Mouse (Mus musculus) G1E (cell line): ENCODE measurements at regions not wholly inside any gene's neighbourhood (a gene's known extent, or its start where the extent isn't known, plus 50 kb on each side); places are given as distances from the start of the nearest gene placed in this dataset.

Experiments used
- CTCF ChIP-seq: IDR thresholded peaks from 2 replicates; pipeline ENCODE4 v1.5.1; 2012; ENCODE audit warnings: low read depth, low read length, inconsistent platforms, mixed read lengths
- GATA1 ChIP-seq: IDR thresholded peaks from 2 replicates; pipeline ENCODE4 v1.6.1; 2012; ENCODE audit warnings: borderline replicate concordance, low read length, inconsistent platforms, mixed read lengths
- POLR2AphosphoS5 ChIP-seq: IDR thresholded peaks from 2 replicates; pipeline ENCODE4 v1.6.1; 2012; ENCODE audit warnings: low read depth, low read length, inconsistent platforms; ENCODE audit not compliant: insufficient replicate concordance
- TAL1 ChIP-seq: conservative IDR thresholded peaks from 2 replicates; pipeline ENCODE4 v1.6.1; 2012; ENCODE audit warnings: low read depth, low read length, inconsistent platforms, mixed read lengths

DNA sequence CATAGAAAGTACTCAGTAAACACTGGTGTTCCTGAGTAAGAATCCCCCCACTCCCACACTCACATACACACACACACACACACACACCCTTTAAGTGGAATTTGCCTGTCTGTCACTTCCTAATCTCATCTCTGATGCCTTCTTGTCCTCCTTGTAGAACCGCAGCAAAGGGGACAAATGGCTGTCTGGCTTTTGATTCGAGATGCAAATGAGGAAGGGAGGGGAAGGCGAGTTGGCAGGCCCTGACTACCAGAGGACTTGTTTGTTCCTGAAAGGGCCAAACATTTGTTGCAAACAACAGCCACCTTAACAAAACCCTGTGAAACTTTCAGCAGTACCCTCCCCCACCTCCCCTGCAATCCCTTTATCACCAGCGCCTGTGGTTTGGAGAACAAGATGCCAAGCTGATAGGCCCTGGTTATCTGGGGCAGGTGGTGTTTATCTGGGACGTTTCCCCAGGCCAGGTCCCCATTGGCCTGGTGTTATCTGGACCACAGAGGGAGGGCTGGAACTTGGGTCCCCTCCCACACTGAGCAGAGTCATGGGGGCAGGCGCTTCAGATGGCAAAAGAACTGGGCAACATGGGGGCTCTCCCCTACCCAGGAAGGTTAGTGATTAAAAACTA lies 67.5 kb upstream of the Lhx1 start:
- no peak for TF ChIP-seq CTCF
- TF ChIP-seq GATA1, result no peak
- peak; percentile 90 for TF ChIP-seq TAL1
- no peak for TF ChIP-seq POLR2AphosphoS5
